Mouse (Mus musculus) testis, adult 2 months (tissue): ENCODE results near the gene Dnah17. TPM values are rescaled to one million over a fixed set of nuclear protein-coding genes. Genes with fewer than 3 reads are reported as not detected.

Experiments used
- H3K27ac ChIP-seq: fragments of 200-500 bp; 2 replicates; pipeline ENCODE4 v1.5.1; 2012; ENCODE audit warnings: low read depth, low read length; ENCODE audit not compliant: control insufficient read depth, insufficient read depth
- H3K27me3 ChIP-seq: fragments of 200-500 bp; 2 replicates; pipeline ENCODE4 v1.6.1; 2012; ENCODE audit warnings: mild to moderate bottlenecking, low read length, moderate library complexity; ENCODE audit not compliant: control insufficient read depth, insufficient read depth
- H3K36me3 ChIP-seq: fragments of 200-500 bp; 2 replicates; pipeline ENCODE4 v1.6.1; 2012; ENCODE audit warnings: mild to moderate bottlenecking, low read length; ENCODE audit not compliant: control insufficient read depth, insufficient read depth
- H3K4me1 ChIP-seq: fragments of 200-500 bp; 2 replicates; pipeline ENCODE4 v1.6.1; 2012; ENCODE audit warnings: low read length; ENCODE audit not compliant: control insufficient read depth, insufficient read depth
- H3K4me3 ChIP-seq: fragments of 200-500 bp; 2 replicates; pipeline ENCODE4 v1.5.1; 2012; ENCODE audit warnings: low read depth, mild to moderate bottlenecking, low read length, moderate library complexity, mixed read lengths; ENCODE audit not compliant: control insufficient read depth
- CTCF ChIP-seq: fragments of 200-500 bp; IDR thresholded peaks from 2 replicates; pipeline ENCODE4 v1.5.1; 2012; ENCODE audit warnings: low read depth, mild to moderate bottlenecking, inconsistent platforms, low read length, moderate library complexity; ENCODE audit not compliant: control insufficient read depth, insufficient read depth, insufficient replicate concordance
- POLR2A ChIP-seq: fragments of 200-500 bp; IDR thresholded peaks from 2 replicates; pipeline ENCODE4 v1.6.1; 2012; ENCODE audit warnings: low read depth, mild to moderate bottlenecking, inconsistent platforms, low read length, moderate library complexity; ENCODE audit not compliant: control insufficient read depth
- polyA plus RNA-seq: library from polyadenylated mRNA; depleted of rRNA; stranded (reverse); fragments of >200 nt; gene quantifications from 2 replicates; pipeline ENCODE4 v1.2.3, GENCODE M21; 2012

Gene Dnah17
- polyA plus RNA-seq, 1 experiment = 35.8 TPM

- H3K4me3 ChIP-seq = no peak overlapping the region
- TF ChIP-seq POLR2A = no peak
- H3K4me1 ChIP-seq = peaks cover 6% of the 10 kb centered on the region
- H3K27ac ChIP-seq = no peak overlapping the region
- no peaks in the 10 kb centered on the region for H3K27me3 ChIP-seq
- H3K36me3 ChIP-seq = no peaks in the 10 kb centered on the region
Observed at GRCm38 (mm10) chr11:118143731-118144130, 13.3 kb upstream of the Dnah17 start.

- Histone ChIP-seq H3K4me1 (peaks cover 6% of the 10 kb centered on the region), H3K27ac (peak overlapping the region; percentile 56), H3K4me3 (no peak overlapping the region), H3K36me3 (no peaks in the 10 kb centered on the region), H3K27me3 (no peaks in the 10 kb centered on the region)
- TF ChIP-seq POLR2A (no peak), CTCF (no peak)
Observed at GRCm38 (mm10) chr11:118142547-118143165, 12.2 kb upstream of the Dnah17 start.

GRCm38 (mm10) chr11:118140771-118141565, 10.5 kb upstream of the Dnah17 start:
- TF ChIP-seq POLR2A = no peak
- TF ChIP-seq CTCF = no peak
- Histone ChIP-seq H3K27me3 (no peaks in the 10 kb centered on the region), H3K27ac (no peak overlapping the region), H3K4me1 (peaks cover 6% of the 10 kb centered on the region), H3K36me3 (no peaks in the 10 kb centered on the region), H3K4me3 (no peak overlapping the region)

GRCm38 (mm10) chr11:118138347-118138746, 7.9 kb upstream of the Dnah17 start:
- H3K36me3 ChIP-seq = no peaks in the 10 kb centered on the region

GRCm38 (mm10) chr11:118136172-118136632, 5.8 kb upstream of the Dnah17 start:
- Histone ChIP-seq H3K36me3 (no peaks in the 10 kb centered on the region), H3K27ac (no peak overlapping the region), H3K27me3 (no peaks in the 10 kb centered on the region), H3K4me1 (peaks cover 7% of the 10 kb centered on the region), H3K4me3 (no peak overlapping the region)
- no peak for TF ChIP-seq CTCF
- no peak for TF ChIP-seq POLR2A

More at GRCm38 (mm10) chr11:118138347-118138746, 7.9 kb upstream of the Dnah17 start:
- H3K27ac ChIP-seq = no peak overlapping the region
- peaks cover 6% of the 10 kb centered on the region for H3K4me1 ChIP-seq
- TF ChIP-seq POLR2A = no peak
- no peak for TF ChIP-seq CTCF
- H3K4me3 ChIP-seq = no peak overlapping the region
- H3K27me3 ChIP-seq = no peaks in the 10 kb centered on the region

- H3K4me1 ChIP-seq = peaks cover 9% of the 10 kb centered on the region
- H3K27me3 ChIP-seq = no peaks in the 10 kb centered on the region
- no peak overlapping the region for H3K27ac ChIP-seq
- no peaks in the 10 kb centered on the region for H3K36me3 ChIP-seq
- TF ChIP-seq POLR2A = no peak
- no peak for TF ChIP-seq CTCF
- H3K4me3 ChIP-seq = no peak overlapping the region
Observed at GRCm38 (mm10) chr11:118135271-118135670, 4.8 kb upstream of the Dnah17 start.

GRCm38 (mm10) chr11:118133752-118134169, 3.3 kb upstream of the Dnah17 start:
- TF ChIP-seq POLR2A = no peak
- TF ChIP-seq CTCF = no peak
- Histone ChIP-seq H3K4me1 (peaks cover 13% of the 10 kb centered on the region), H3K27ac (no peak overlapping the region), H3K4me3 (no peak overlapping the region), H3K36me3 (peaks cover 1% of the 10 kb centered on the region; the same call in 1 of the 2 replicates), H3K27me3 (no peaks in the 10 kb centered on the region)
